Mouse (Mus musculus): ENCODE results near the gene Slc12a7.
"Not testable (repeated sequence)": the region's sequence is repeated elsewhere in the genome, so short reads cannot be mapped to it uniquely, and the experiment has no call there.

Gene Slc12a7

GRCm38 (mm10) chr13:73718225-73718624, 14.7 kb upstream of the Slc12a7 start:
- DNase-seq (ENCODE audit: low read depth), result peak; percentile 64

GRCm38 (mm10) chr13:73720241-73720640, 12.7 kb upstream of the Slc12a7 start:
- no peak for DNase-seq (ENCODE audit: low read depth)

- DNase-seq (ENCODE audit: low read depth), result peak; percentile 24
Observed at GRCm38 (mm10) chr13:73723081-73723668, 9.7 kb upstream of the Slc12a7 start.

- DNase-seq (ENCODE audit: low read depth), result no peak
Observed at GRCm38 (mm10) chr13:73725315-73725714, 7.6 kb upstream of the Slc12a7 start.

GRCm38 (mm10) chr13:73727621-73728025, 5.3 kb upstream of the Slc12a7 start:
- peak; percentile 19 for DNase-seq (ENCODE audit: low read depth)

GRCm38 (mm10) chr13:73728633-73729032, 4.3 kb upstream of the Slc12a7 start:
- no peak for DNase-seq (ENCODE audit: low read depth)

- DNase-seq (ENCODE audit: low read depth), result no peak
Observed at GRCm38 (mm10) chr13:73730913-73731312, 2.0 kb upstream of the Slc12a7 start.

- no peak for DNase-seq (ENCODE audit: low read depth)
Observed at GRCm38 (mm10) chr13:73732235-73732634, 659 bp upstream of the Slc12a7 start.

- no peak for DNase-seq (ENCODE audit: low read depth)
Observed at GRCm38 (mm10) chr13:73734379-73734778, 1.5 kb downstream of the Slc12a7 start.

- no peak for DNase-seq (ENCODE audit: low read depth)
Observed at GRCm38 (mm10) chr13:73735270-73735669, 2.4 kb downstream of the Slc12a7 start.

- DNase-seq (ENCODE audit: low read depth), result no peak
Observed at GRCm38 (mm10) chr13:73735928-73736327, 3.0 kb downstream of the Slc12a7 start.

- no peak for DNase-seq (ENCODE audit: low read depth)
Observed at GRCm38 (mm10) chr13:73736943-73737342, 4.0 kb downstream of the Slc12a7 start.

- DNase-seq (ENCODE audit: low read depth), result not testable (repeated sequence)
Observed at GRCm38 (mm10) chr13:73740399-73740944, 7.6 kb downstream of the Slc12a7 start.

GRCm38 (mm10) chr13:73742944-73743343, 10.1 kb downstream of the Slc12a7 start:
- DNase-seq (ENCODE audit: low read depth), result no peak

GRCm38 (mm10) chr13:73743662-73744061, 10.8 kb downstream of the Slc12a7 start:
- DNase-seq (ENCODE audit: low read depth), result no peak

- no peak for DNase-seq (ENCODE audit: low read depth)
Observed at GRCm38 (mm10) chr13:73748663-73749440, 16.0 kb downstream of the Slc12a7 start.

- no peak for DNase-seq (ENCODE audit: low read depth)
Observed at GRCm38 (mm10) chr13:73750435-73750834, 17.5 kb downstream of the Slc12a7 start.

- DNase-seq (ENCODE audit: low read depth), result no peak
Observed at GRCm38 (mm10) chr13:73751284-73751683, 18.4 kb downstream of the Slc12a7 start.

GRCm38 (mm10) chr13:73755809-73756208, 22.9 kb downstream of the Slc12a7 start:
- no peak for DNase-seq (ENCODE audit: low read depth)

- DNase-seq (ENCODE audit: low read depth), result no peak
Observed at GRCm38 (mm10) chr13:73756916-73757315, 24.0 kb downstream of the Slc12a7 start.

GRCm38 (mm10) chr13:73757362-73757761, 24.5 kb downstream of the Slc12a7 start:
- DNase-seq (ENCODE audit: low read depth), result no peak

GRCm38 (mm10) chr13:73759596-73759995, 26.7 kb downstream of the Slc12a7 start:
- no peak for DNase-seq (ENCODE audit: low read depth)

GRCm38 (mm10) chr13:73760126-73760525, 27.2 kb downstream of the Slc12a7 start:
- no peak for DNase-seq (ENCODE audit: low read depth)
